ENCODE assay signal across 20 mouse cellular contexts in genomic region chr17:13546249-13546648, GRCm38 (mm10).
DNase-seq lines count a peak whose midpoint lies in the region; ATAC-seq and TF ChIP-seq lines count a peak whose summit lies in the region.
"Had no signal": no experiment of that assay in that cellular context is flagged by ENCODE, and none has a peak within 500 bp of the region (broad histone marks: within the 10 kb centered on the region; RNA-seq: fewer than 3 reads in every experiment).

No protein-coding gene starts in this region.

- no peak for TF ChIP-seq CTCF in hindbrain, postnatal 0 days (IDR thresholded peaks at IDR 0.05; ENCODE audit: low read depth)
- TF ChIP-seq CTCF in left cerebral cortex, adult 2 months (IDR thresholded peaks at IDR 0.05): no peak

- peaks cover 59% of the 10 kb centered on the region for H3K9me3 ChIP-seq in forebrain, embryonic 15.5 days
- H3K9me3 ChIP-seq in forebrain, embryonic 16.5 days (ENCODE audit: control insufficient read depth, low read length): peaks cover 59% of the 10 kb centered on the region
- peaks cover 64% of the 10 kb centered on the region for H3K9me3 ChIP-seq in hindbrain, postnatal 0 days (ENCODE audit: low read length)
- H3K9me3 ChIP-seq in hindbrain, embryonic 12.5 days (replicated peaks): peaks cover 78% of the 10 kb centered on the region

- peak overlapping the region; percentile 36 for H3K27ac ChIP-seq in forebrain, embryonic 15.5 days (replicated peaks)
- no peak overlapping the region for H3K27ac ChIP-seq in forebrain, embryonic 16.5 days (ENCODE audit: low read length)
- no peak overlapping the region for H3K27ac ChIP-seq in hindbrain, postnatal 0 days
- no peak overlapping the region for H3K27ac ChIP-seq in hindbrain, embryonic 12.5 days
- H3K27ac ChIP-seq in left cerebral cortex, adult 2 months: peak overlapping the region; percentile 66
- H3K27ac ChIP-seq: forebrain, embryonic 10.5 days; heart, adult 2 months; heart, embryonic 10.5 days; heart, embryonic 13.5 days; hindbrain, embryonic 15.5 days; intestine, embryonic 15.5 days had no signal

- no peaks in the 10 kb centered on the region for H3K36me3 ChIP-seq in forebrain, embryonic 15.5 days
- H3K36me3 ChIP-seq in forebrain, embryonic 16.5 days (ENCODE audit: control insufficient read depth, insufficient read depth): no peaks in the 10 kb centered on the region
- no peaks in the 10 kb centered on the region for H3K36me3 ChIP-seq in hindbrain, postnatal 0 days (ENCODE audit: insufficient read depth, low read length)
- H3K36me3 ChIP-seq in hindbrain, embryonic 12.5 days: no peaks in the 10 kb centered on the region
- H3K36me3 ChIP-seq: forebrain, embryonic 10.5 days; heart, embryonic 10.5 days; heart, embryonic 13.5 days; hindbrain, embryonic 15.5 days; intestine, embryonic 15.5 days had no signal

- peak; percentile 1 for DNase-seq in hindbrain, postnatal 0 days (ENCODE audit: low spot score)
- no peak for DNase-seq in left cerebral cortex, adult 2 months (ENCODE audit: extremely low spot score in 1 of 2, low spot score in 2 of 2)
- DNase-seq in left cerebral cortex, postnatal 10 days (ENCODE audit: extremely low spot score in 1 of 2, low spot score in 2 of 2): no peak
- DNase-seq: adrenal gland, adult 8-10 months; adrenal gland, postnatal 25 days; gastrocnemius, postnatal 10 days; gastrocnemius, postnatal 36 days; heart, adult 2 months; heart, postnatal 14 days; heart, postnatal 4 days had no signal

- H3K4me2 ChIP-seq in forebrain, embryonic 15.5 days (replicated peaks): no peak overlapping the region
- no peak overlapping the region for H3K4me2 ChIP-seq in forebrain, embryonic 16.5 days (ENCODE audit: low read length)
- H3K4me2 ChIP-seq in hindbrain, postnatal 0 days (ENCODE audit: low read depth, low read length): no peak overlapping the region
- H3K4me2 ChIP-seq in hindbrain, embryonic 12.5 days (replicated peaks): no peak overlapping the region
- H3K4me2 ChIP-seq: heart, embryonic 13.5 days; hindbrain, embryonic 15.5 days; intestine, embryonic 15.5 days had no signal

- H3K4me3 ChIP-seq in forebrain, embryonic 15.5 days: no peak overlapping the region
- H3K4me3 ChIP-seq in forebrain, embryonic 16.5 days (replicated peaks; ENCODE audit: low read length): no peak overlapping the region
- H3K4me3 ChIP-seq in hindbrain, postnatal 0 days (ENCODE audit: low read length): no peak overlapping the region
- H3K4me3 ChIP-seq in hindbrain, embryonic 12.5 days: no peak overlapping the region
- H3K4me3 ChIP-seq in left cerebral cortex, adult 2 months: no peak overlapping the region
- H3K4me3 ChIP-seq: forebrain, embryonic 10.5 days; heart, adult 2 months; heart, embryonic 10.5 days; heart, embryonic 13.5 days; hindbrain, embryonic 15.5 days; intestine, embryonic 15.5 days had no signal

- intact Hi-C loops in left cerebral cortex, adult 2 months (cut with DNase I): no loop called here
- intact Hi-C loops in left cerebral cortex, postnatal 10 days (cut with DNase I): no loop called here

- H3K4me1 ChIP-seq in forebrain, embryonic 15.5 days: no peaks in the 10 kb centered on the region
- H3K4me1 ChIP-seq in forebrain, embryonic 16.5 days (replicated peaks; ENCODE audit: control insufficient read depth, insufficient read depth, low read length): no peaks in the 10 kb centered on the region
- no peaks in the 10 kb centered on the region for H3K4me1 ChIP-seq in hindbrain, postnatal 0 days (ENCODE audit: insufficient read depth, low read length)
- H3K4me1 ChIP-seq in hindbrain, embryonic 12.5 days: no peaks in the 10 kb centered on the region
- H3K4me1 ChIP-seq: forebrain, embryonic 10.5 days; heart, embryonic 10.5 days; hindbrain, embryonic 15.5 days; intestine, embryonic 15.5 days had no signal

- 55% methylated on average over 3 of the region's 3 CpGs for WGBS in forebrain, embryonic 15.5 days
- 50% methylated on average over 3 of the region's 3 CpGs for WGBS in forebrain, embryonic 16.5 days
- WGBS in hindbrain, postnatal 0 days: 63% methylated on average over 3 of the region's 3 CpGs
- 69% methylated on average over 3 of the region's 3 CpGs for WGBS in hindbrain, embryonic 12.5 days

- ATAC-seq in forebrain, embryonic 15.5 days (replicated peaks): no peak
- ATAC-seq in forebrain, embryonic 16.5 days: no peak
- no peak for ATAC-seq in hindbrain, postnatal 0 days
- no peak for ATAC-seq in hindbrain, embryonic 12.5 days (ENCODE audit: low FRiP score)
- ATAC-seq: activated CD4-positive, CD25-positive, alpha-beta regulatory T cell, adult 4 months; forebrain, embryonic 14.5 days; intestine, embryonic 15.5 days had no signal

- H3K9ac ChIP-seq in forebrain, embryonic 15.5 days (replicated peaks): no peak overlapping the region
- H3K9ac ChIP-seq in forebrain, embryonic 16.5 days (replicated peaks; ENCODE audit: low read depth, low read length): no peak overlapping the region
- H3K9ac ChIP-seq in hindbrain, postnatal 0 days (replicated peaks; ENCODE audit: low read length): no peak overlapping the region
- no peak overlapping the region for H3K9ac ChIP-seq in hindbrain, embryonic 12.5 days
- H3K9ac ChIP-seq: heart, embryonic 13.5 days; hindbrain, embryonic 15.5 days; intestine, embryonic 15.5 days had no signal

- no peaks in the 10 kb centered on the region for H3K27me3 ChIP-seq in forebrain, embryonic 15.5 days
- H3K27me3 ChIP-seq in forebrain, embryonic 16.5 days (replicated peaks; ENCODE audit: control insufficient read depth, insufficient read depth, low read length): no peaks in the 10 kb centered on the region
- no peaks in the 10 kb centered on the region for H3K27me3 ChIP-seq in hindbrain, postnatal 0 days (ENCODE audit: insufficient read depth, low read length)
- H3K27me3 ChIP-seq in hindbrain, embryonic 12.5 days: no peaks in the 10 kb centered on the region
- H3K27me3 ChIP-seq: heart, embryonic 13.5 days; hindbrain, embryonic 15.5 days; intestine, embryonic 15.5 days had no signal

Comparison
In these comparisons a context has a peak if more than half of its experiments do, and no peak if none do; other contexts are left out.
1. H3K27ac ChIP-seq: peak in forebrain, embryonic 15.5 days (single experiment) and left cerebral cortex, adult 2 months (single experiment); none in forebrain, embryonic 16.5 days (single experiment), hindbrain, postnatal 0 days (single experiment) and hindbrain, embryonic 12.5 days (single experiment).